Mouse (Mus musculus) monocyte, adult 5-6 weeks (primary cell): ENCODE data around the gene Kcnk16. TPM values are rescaled to one million over a fixed set of nuclear protein-coding genes. Genes with fewer than 3 reads are reported as not detected.

ENCODE experiments used
- ATAC-seq: fragments of 153-309, 156-312 bp; replicated peaks from 2 replicates; pipeline ENCODE4 v1.8.0; 2017; ENCODE audit warnings: mild to moderate bottlenecking; ENCODE audit not compliant: low TSS enrichment, insufficient number of reproducible peaks, severe bottlenecking, poor library complexity, low FRiP score
- total RNA-seq: library from RNA; stranded (forward); fragments of 200-1000, 200-491, 200-594 nt; gene quantifications from 3 replicates; pipeline ENCODE4 v1.2.3, GENCODE M21; 2017

The Kcnk16 gene
- total RNA-seq, 1 experiment from 2014 or later, result not detected

- ATAC-seq, result no peak
Observed at GRCm38 (mm10) chr14:20234403-20234802, 34.6 kb downstream of the Kcnk16 start.

DNA sequence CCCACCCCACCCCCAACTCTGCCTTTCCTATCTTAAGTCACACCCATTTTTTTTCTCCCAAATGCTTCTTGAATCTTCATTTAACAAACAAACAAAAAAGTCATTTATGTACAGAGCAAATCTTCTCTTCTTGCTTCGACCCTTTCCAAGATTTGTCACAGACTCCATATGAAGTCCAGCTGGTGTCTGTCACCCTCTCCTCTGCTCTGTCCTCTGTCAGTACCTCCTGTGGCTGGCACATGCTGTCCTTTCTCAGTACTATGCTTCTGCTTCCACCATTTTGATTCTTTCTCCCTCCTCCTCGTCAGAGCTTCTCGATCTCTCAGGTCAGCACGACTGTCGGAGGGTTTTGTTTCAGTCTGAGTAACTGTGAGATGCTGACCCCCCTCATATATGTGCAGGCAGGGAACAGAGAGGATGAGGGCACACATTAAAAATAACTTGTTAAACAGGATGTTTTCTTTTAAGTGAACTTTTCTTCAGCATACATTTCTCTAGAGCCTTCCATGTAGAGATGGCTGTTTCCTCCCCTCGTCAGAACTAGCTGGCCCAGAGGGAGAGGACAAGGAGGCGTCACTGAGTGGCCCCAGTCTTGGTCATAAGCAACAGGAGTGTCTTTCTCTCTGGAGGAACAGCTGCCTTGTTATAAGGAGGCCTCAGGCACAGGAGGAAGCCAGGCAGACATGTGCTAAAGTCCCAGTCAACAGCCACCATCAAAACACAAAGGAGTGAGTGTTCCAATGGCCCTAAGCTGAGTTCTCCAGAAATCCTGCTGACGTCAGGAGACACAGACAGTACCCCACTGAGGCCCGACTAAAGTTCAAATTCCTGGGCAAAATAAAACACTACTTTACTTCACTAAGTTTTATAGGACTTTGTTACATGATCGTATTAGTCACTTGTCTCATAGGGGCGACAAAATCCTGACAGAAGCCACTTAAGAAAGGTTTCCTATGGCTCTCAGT, 35.7 kb downstream of the Kcnk16 start:
- no peak for ATAC-seq

DNA sequence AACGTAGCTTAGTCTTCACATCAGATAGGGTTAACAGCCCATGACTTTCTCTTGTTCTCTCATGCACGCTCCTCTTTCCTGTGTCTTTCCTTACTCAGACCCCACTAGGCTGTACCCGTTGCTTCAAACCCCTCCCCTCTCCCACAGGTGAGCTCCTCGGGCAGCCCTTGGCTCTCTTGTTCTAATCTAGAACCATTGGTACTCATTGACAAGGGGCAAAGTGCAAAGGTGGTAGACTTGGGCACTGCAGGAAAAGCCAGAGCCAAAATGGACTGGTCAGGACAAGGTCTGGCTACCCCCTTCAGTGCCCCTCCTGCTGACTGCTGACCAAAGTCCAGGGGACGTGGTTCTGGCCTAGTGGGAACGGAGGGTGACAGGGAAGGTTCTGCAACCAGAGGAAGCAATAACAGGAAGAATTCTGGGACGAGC, 38.9 kb downstream of the Kcnk16 start:
- ATAC-seq, result no peak

DNA sequence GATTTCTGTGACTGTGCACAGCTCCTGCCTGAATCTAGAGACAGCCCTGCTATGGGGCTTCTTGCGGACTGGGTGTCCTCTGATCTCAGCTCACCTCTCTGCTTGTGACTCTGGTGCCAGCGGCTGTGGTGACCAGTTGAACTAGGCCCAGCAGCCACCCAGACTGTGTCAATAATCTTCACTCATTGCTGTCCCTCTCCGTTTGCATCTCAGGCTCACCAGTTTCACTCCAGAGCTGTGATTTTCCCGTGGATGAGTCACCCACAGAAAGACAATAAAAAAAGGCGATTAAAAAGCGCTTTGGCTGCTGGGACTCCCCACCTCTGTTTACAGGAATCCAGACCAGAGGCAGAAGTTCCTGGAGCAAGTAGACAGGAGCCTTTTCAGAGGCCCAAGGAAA, 39.6 kb downstream of the Kcnk16 start:
- ATAC-seq, result no peak

GRCm38 (mm10) chr14:20228336-20228735, 40.7 kb downstream of the Kcnk16 start:
- no peak for ATAC-seq

- ATAC-seq, result no peak
Observed at GRCm38 (mm10) chr14:20226982-20227381, 42.0 kb downstream of the Kcnk16 start.

DNA sequence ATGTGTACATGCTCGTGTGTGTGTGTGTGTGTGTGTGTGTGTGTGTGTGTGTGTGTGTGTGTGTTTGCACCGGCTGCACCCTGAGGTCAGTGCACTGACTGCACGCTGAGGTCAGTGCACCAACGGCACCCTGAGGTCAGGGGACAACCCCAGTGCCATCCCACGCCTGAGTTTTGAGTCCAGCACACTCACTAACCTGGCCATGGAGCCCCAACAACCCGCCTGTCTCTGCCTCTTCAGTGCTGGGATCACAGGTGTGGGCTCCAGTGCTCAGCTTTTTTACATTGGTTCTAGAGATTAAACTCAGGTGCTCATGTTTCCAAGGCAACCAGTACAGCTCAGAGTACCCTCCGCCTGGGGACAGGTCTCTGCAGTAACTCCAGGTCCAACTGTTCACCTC, 42.5 kb downstream of the Kcnk16 start:
- ATAC-seq, result no peak

DNA sequence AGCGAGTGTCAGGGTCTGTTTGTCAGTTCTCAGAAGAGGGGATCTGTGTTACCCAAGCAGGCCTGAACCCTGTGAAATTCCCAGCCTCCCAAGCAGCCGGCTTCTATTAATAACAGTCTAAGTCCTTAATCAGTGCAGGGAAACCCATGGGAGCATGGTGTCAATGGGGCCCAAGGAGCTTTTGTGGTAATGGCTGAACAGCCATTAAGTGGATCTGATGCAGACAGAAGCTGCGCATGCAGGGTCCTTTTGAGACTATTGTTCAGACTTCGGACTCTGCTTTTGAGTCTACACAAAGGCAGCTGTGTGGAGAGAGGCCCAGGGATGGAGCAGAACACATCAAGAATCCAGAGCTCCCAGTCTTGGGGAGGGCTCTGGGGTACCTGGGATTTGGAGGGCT, 43.5 kb downstream of the Kcnk16 start:
- no peak for ATAC-seq

- ATAC-seq, result no peak
Observed at GRCm38 (mm10) chr14:20224576-20225218, 44.3 kb downstream of the Kcnk16 start.

DNA sequence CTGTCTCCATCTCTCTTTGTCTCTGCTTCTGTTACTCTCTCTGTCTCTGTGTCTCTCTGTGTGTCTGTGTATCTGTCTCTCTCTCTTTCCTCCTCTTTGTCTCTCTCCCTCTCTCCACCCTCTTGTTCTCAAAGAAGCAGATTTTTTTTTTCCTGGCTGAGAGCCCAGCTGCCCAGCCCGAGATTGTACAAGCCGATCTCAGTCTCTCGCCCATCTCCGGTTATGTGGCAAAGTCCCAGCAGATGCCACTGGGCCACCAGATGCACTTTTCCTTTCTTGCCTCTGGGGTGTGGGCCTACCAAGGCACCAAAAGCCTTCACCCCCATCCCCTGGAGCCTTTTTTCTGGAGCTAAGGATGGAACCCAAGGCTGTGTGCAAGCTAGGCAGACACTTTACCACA, 44.8 kb downstream of the Kcnk16 start:
- ATAC-seq, result no peak

DNA sequence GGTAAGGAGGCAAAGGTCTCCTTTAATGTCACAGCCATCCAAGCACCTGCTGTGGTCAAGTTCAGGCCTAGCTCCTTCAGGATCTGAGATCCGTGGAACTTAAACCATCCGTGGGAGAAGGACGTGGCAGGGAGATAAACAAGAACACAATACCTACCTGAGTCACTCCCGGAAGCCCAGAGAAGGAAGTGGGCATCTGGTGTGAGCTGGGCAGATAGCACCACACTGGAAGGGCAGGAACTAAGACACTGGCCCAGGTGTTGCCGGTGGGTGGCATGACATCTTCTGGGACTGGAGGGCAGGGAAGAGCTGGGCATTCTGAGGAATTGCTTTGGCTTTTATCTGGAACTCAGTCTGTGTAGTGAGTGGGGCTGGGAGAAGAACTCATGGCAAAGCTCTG, 45.7 kb downstream of the Kcnk16 start:
- no peak for ATAC-seq

- ATAC-seq, result no peak
Observed at GRCm38 (mm10) chr14:20221083-20221482, 47.9 kb downstream of the Kcnk16 start.

DNA sequence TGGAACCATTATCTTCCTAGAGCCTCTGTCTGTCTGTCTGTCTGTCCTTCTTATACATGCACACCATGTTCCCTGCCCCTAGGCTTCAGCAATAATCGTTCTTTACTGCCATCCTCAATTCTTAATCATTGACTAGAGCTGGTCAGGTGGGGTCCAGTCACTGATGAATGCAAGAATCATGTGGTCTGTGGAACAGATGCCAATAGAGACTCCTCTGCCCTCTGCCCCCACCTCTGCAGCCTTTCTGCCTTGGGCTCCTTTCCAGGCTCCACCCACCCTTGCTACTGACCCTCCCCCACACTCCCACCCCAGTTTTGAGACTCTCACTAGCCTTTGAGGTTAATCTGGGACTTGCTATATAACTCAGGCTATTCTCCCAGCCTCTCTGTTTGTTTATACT, 49.1 kb downstream of the Kcnk16 start:
- ATAC-seq, result no peak

DNA sequence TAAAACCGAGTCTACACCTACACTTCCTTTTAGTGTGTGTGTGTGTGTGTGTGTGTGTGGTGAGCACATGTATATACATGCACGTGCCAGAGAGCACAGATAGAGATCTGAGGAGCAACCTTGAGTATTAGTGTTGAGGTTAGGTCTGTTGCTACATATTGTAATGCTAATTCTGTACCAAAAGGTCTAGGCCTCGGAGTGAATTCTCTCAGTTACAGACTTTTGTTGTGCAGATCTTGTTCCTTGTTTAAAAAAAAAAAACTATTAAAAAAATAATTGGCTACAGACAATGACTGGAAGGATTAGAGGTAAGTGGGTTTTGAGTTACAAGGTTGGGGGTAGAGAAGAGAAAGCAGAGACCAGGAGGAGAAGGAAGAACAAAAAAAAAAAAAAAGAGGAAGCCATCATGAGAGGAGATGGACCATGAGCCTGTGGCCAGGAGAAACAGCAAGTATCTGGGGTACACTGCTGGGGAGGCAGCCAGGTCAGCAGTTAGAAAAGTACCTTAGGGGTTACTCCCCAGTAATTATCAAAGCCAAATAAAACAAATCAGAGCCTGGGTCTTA, 51.6 kb downstream of the Kcnk16 start:
- no peak for ATAC-seq

DNA sequence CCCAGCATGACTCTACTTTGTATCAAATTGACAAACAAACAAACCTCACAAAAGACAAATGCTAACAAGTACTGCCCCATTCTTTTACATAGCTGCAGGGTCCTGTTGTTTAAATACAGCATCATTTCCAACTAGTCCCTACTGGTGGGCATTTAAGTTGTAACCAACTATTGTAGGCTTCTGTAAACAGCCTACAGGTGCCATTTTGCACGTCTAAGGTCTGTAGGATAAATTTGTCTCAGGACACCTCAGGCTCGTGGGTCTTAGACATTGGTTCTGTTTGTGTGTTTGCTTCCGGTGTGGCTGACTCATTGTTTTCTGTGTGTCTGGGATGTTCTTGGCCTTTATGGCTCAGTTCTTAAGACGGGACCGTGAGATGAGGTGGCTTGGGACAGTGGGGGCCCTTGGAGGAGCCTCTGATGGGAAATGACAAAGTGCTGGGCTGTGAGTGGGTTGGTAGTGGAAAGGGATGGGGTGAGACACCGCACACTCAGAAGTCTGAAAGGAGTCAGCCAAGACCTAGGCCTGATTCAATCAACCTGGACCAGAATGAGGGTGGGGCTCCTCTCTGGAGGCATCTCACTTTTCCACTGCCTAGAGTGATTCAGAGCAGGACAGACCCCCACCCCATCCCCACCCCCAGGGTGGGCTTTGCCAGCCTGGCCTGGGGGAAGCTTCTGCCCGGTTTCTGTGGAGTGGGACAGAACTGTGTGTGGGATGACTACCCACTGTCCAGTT, 52.3 kb downstream of the Kcnk16 start:
- no peak for ATAC-seq

GRCm38 (mm10) chr14:20215826-20216225, 53.2 kb downstream of the Kcnk16 start:
- ATAC-seq, result no peak; the same call in 1 of the 2 replicates

- ATAC-seq, result peak; percentile 65
Observed at GRCm38 (mm10) chr14:20214125-20214524, 54.9 kb downstream of the Kcnk16 start.

GRCm38 (mm10) chr14:20211754-20212601, 57.0 kb downstream of the Kcnk16 start:
- ATAC-seq, result no peak
